Mouse (Mus musculus) liver, embryonic 14.5 days (tissue): ENCODE data around the gene Praf2. TPM values are rescaled to one million over a fixed set of nuclear protein-coding genes. Genes with fewer than 3 reads are reported as not detected.
A peak's percentile ranks its signal among the peaks of the same experiment; 100 is the strongest.
"Not testable (repeated sequence)": the region's sequence is repeated elsewhere in the genome, so short reads cannot be mapped to it uniquely, and the experiment has no call there.

Experiments used
- ATAC-seq: fragments of 200-750 bp; cut with Nextera tagmentation; 2 replicates; pipeline ENCODE4 v1.8.0; 2017; ENCODE audit warnings: moderate number of reproducible peaks, mild to moderate bottlenecking, moderate library complexity; ENCODE audit not compliant: insufficient read depth
- DNase-seq, 3 experiments: peaks; one replicate each; pipeline ENCODE4 v3.0.0-alpha.2; 2012 to 2013; ENCODE audit warnings: low read depth in 3 of 3, low spot score in 3 of 3
- H3K27ac ChIP-seq: fragments of 300-500 bp; sonication (generic); 2 replicates; pipeline ENCODE4 v1.5.1; 2014; ENCODE audit warnings: moderate library complexity, mild to moderate bottlenecking, control low read depth, inconsistent platforms
- H3K27me3 ChIP-seq: fragments of 300-500 bp; sonication (generic); 2 replicates; pipeline ENCODE4 v1.6.1; 2014; ENCODE audit warnings: mild to moderate bottlenecking, low read length, moderate library complexity; ENCODE audit not compliant: control insufficient read depth, insufficient read depth
- H3K36me3 ChIP-seq: fragments of 300-500 bp; sonication (generic); replicated peaks from 2 replicates; pipeline ENCODE4 v1.6.1; 2014; ENCODE audit warnings: low read depth; ENCODE audit not compliant: control insufficient read depth, insufficient read depth
- H3K4me1 ChIP-seq, 2 experiments: fragments of 200-500 bp in 1 of 2; fragments of 300-500 bp in 1 of 2; sonication (generic) in 1 of 2; replicated peaks; 2 replicates each; pipeline ENCODE4 v1.6.1; 2012 to 2014; ENCODE audit warnings: antibody characterized with exemption in 1 of 2, inconsistent platforms in 1 of 2, low read length in 1 of 2; ENCODE audit not compliant: control insufficient read depth in 2 of 2, insufficient read depth in 2 of 2
- H3K4me2 ChIP-seq: fragments of 300-500 bp; sonication (generic); 2 replicates; pipeline ENCODE4 v1.6.1; 2014; ENCODE audit warnings: low read depth, mild to moderate bottlenecking, control low read depth, moderate library complexity
- H3K4me3 ChIP-seq, 2 experiments: fragments of 200-500 bp in 1 of 2; fragments of 300-500 bp in 1 of 2; sonication (generic) in 1 of 2; 2 replicates each; pipeline ENCODE4 v1.5.1; 2012 to 2014; ENCODE audit warnings: low read depth in 2 of 2, low read length in 2 of 2, mild to moderate bottlenecking in 2 of 2, control low read depth in 1 of 2, inconsistent platforms in 1 of 2, moderate library complexity in 1 of 2; ENCODE audit not compliant: insufficient read depth in 1 of 2
- H3K9ac ChIP-seq: fragments of 300-500 bp; sonication (generic); replicated peaks from 2 replicates; pipeline ENCODE4 v1.6.1; 2014; ENCODE audit warnings: mild to moderate bottlenecking, control low read depth, moderate library complexity
- H3K9me3 ChIP-seq: fragments of 300-500 bp; sonication (generic); 2 replicates; pipeline ENCODE4 v1.6.1; 2016; ENCODE audit warnings: low read length, mixed read lengths; ENCODE audit not compliant: control insufficient read depth
- CTCF ChIP-seq: IDR thresholded peaks from 2 replicates; pipeline ENCODE4 v1.5.1; 2016; ENCODE audit warnings: antibody characterized with exemption, low read depth, control low read depth
- EP300 ChIP-seq: IDR thresholded peaks from 2 replicates; pipeline ENCODE4 v1.6.1; 2016; ENCODE audit warnings: antibody characterized with exemption, low read depth
- WGBS: fragments of 180-500 bp; shearing (Covaris S2); extraction: QIAGEN DNeasy Blood & Tissue Kit; methylation state at CpG from one replicate; pipeline ENCODE4 v1.1.7; 2014; ENCODE audit not compliant: insufficient replicate concordance; 5-methylcytosine and 5-hydroxymethylcytosine counted together
- polyA plus RNA-seq, 2 experiments: library from polyadenylated mRNA; depleted of rRNA in 1 of 2; stranded (reverse) in 1 of 2; unstranded in 1 of 2; fragments of >200 nt; fragmentation: Nextera tagmentation in 1 of 2; extraction: Ambion mirVana in 1 of 2; gene quantifications; 2 replicates each; pipeline versions ENCODE4 v1.2.1 to v1.2.3; 2012 to 2014

The Praf2 gene
- polyA plus RNA-seq, 2 experiments = 4.0 to 4.3 TPM

DNA sequence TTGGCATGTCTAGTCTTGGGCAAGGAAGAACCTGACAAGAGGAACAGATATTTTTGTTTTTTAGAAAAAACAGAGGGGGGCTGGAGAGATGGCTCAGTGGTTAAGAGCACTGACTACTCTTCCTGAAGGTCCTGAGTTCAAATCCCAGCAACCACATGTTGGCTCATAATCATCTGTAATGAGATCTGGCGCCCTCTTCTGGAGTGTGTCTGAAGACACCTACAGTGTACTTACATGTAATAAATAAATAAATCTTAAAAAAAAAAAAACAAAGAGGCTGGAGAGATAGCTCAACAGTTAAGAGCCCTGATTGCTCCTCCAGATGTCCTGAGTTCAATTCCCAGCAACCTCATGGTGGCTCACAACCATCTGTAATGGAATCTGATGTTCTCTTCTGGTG, 12.2 kb upstream of the Praf2 start:
- not testable (repeated sequence) for H3K4me1 ChIP-seq, H3K4me2 ChIP-seq
- WGBS = 5% methylated on average over 1 of the region's 1 CpGs

DNA sequence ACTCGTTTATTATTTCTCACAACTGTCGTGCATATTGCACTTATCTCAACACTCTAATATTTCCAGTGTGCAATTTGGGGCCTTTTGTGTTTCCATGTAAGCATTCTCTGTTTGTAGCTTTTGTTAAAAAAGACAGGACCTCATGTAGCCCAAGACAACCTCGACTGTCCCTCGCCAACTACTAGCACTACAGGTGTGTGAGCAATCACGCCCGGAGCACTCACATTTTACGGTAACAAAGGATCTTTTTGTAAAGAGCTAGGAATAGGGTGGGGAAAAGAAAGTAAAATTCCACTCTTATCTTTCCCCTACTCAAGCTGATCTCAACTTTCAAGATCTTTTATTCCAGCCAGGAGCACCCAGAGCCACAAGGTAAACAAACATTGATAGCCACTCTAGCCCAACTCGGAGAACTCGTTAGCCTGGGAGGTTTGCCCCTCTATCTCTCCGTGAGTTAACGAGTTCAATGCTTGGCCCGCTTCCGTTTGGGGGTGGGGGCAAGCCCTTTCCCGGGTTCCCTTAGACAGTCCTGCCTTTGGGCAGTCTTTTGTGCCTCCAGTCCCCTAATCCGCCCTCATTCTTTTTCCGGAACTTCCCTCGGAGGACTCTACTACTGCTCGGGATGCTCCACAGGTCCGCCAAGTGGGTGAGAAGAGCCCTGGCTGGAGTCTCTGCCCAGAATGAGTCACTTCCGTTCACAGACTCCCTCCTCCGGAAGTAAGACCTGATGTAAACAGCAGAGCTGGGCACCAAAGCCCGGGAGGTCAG, 6.5 kb upstream of the Praf2 start, which contains the start of gene Gm45208:
Gene Gm45208 (plus strand): TSS at position 732 of the 768 bp plus-strand sequence.
- no peak for TF ChIP-seq CTCF
- TF ChIP-seq EP300 = no peak
- 12% methylated on average over 22 of the region's 22 CpGs for WGBS
- no peaks in the 10 kb centered on the region for H3K9me3 ChIP-seq
- ATAC-seq (peak; percentile 91), DNase-seq (peak; percentile 64 to 72 (median 65))
- H3K4me2 ChIP-seq = peak within 1 kb of the TSS; percentile 73
- peak within 1 kb of the TSS; percentile 76 for H3K9ac ChIP-seq
- H3K4me3 ChIP-seq = peak within 1 kb of the TSS; percentile 65 to 98
- peaks cover 0 to 6% of the 10 kb centered on the region in 2 experiments; a peak in 1 of 4 replicates for H3K4me1 ChIP-seq
- peak within 1 kb of the TSS; percentile 74 for H3K27ac ChIP-seq
- no peaks in the 10 kb centered on the region for H3K27me3 ChIP-seq
- no peaks in the 10 kb centered on the region for H3K36me3 ChIP-seq

More for the DNA sequence above, 12.2 kb upstream of the Praf2 start:
- H3K27ac ChIP-seq, DNase-seq, ATAC-seq, H3K9ac ChIP-seq, H3K27me3 ChIP-seq, H3K4me3 ChIP-seq, H3K9me3 ChIP-seq, H3K36me3 ChIP-seq: not testable (repeated sequence)

DNA sequence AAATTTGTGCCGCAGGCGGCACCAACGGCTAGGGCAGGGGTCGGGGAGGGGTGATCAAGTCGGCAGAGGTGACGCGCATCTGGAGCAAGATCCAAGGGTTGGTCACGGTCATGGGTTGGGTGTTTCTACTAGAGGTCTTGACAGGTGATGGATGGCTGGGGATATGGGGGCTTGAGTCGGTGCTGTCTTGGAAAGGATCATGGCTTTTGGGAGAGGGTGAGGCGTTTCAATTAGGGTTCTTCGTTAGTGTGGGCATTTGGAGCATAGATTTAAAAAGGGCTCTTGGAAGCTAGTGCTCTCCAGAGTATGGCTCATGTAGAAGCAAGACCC, 6.0 kb upstream of the Praf2 start:
- no peak for TF ChIP-seq CTCF
- no peak for TF ChIP-seq EP300
- Histone ChIP-seq H3K27ac (peak overlapping the region; percentile 74), H3K9me3 (no peaks in the 10 kb centered on the region), H3K36me3 (no peaks in the 10 kb centered on the region), H3K4me3 (peak overlapping the region; percentile 65 to 98), H3K9ac (peak overlapping the region; percentile 76), H3K27me3 (no peaks in the 10 kb centered on the region), H3K4me1 (peaks cover 0 to 6% of the 10 kb centered on the region in 2 experiments; a peak in 1 of 4 replicates), H3K4me2 (peak overlapping the region; percentile 73)
- DNase-seq = no peak
- peak; percentile 33; the same call in 1 of the 2 replicates for ATAC-seq
- 10% methylated on average over 11 of the region's 11 CpGs for WGBS

DNA sequence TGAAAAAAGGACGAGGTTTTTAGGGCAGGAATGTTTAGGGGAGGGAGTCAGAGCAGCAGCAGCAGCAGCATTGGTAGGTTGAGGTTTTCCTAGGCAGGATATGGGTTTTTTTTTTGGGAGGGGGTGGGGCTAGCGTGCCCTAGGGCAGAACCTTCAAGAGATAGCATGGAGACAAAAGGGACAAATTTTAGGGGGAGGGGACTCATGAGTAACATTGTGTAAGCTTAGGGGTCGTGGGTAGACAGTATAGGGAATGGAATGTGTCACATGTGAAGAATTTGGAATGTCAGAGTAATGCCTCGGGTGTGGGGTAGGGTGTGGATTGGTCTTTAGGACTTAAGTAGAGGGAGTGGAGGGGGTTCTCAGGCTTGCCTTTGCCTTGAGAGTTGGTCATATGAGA, 5.5 kb upstream of the Praf2 start:
- 13% methylated on average over 4 of the region's 4 CpGs for WGBS

DNA sequence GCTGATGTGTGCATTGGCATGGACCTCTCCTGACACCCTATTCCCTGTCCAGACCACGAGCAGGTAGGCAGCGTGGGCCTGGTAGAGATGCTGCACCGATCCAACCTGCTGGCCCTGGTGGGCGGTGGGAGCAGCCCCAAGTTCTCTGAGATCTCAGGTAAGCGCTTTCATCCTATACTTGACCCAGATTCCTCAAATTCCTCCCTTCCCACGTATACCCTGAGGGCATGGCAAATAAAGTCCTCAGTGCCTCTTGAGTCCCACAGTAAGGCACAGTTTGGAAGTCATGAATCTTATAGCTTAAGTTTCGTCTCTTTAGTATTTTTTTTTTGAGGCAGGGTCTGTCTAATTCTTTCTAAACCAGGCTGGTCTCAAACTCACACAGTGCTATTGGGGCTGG, 4.1 kb upstream of the Praf2 start:
- WGBS = 76% methylated on average over 7 of the region's 7 CpGs
- Histone ChIP-seq H3K4me2 (no peak overlapping the region), H3K9ac (no peak overlapping the region), H3K9me3 (no peaks in the 10 kb centered on the region), H3K27me3 (no peaks in the 10 kb centered on the region), H3K27ac (no peak overlapping the region), H3K4me1 (peaks cover 0 to 8% of the 10 kb centered on the region in 2 experiments; a peak in 1 of 4 replicates), H3K4me3 (no peak overlapping the region), H3K36me3 (no peaks in the 10 kb centered on the region)
- DNase-seq (no peak), ATAC-seq (no peak)
- TF ChIP-seq CTCF = no peak
- no peak for TF ChIP-seq EP300

More for the DNA sequence above, 5.5 kb upstream of the Praf2 start:
- no peak for TF ChIP-seq EP300
- no peak for TF ChIP-seq CTCF
- H3K4me2 ChIP-seq = peak overlapping the region; percentile 73
- DNase-seq (no peak), ATAC-seq (no peak)
- H3K27ac ChIP-seq = peak overlapping the region; percentile 74; the same call in 1 of the 2 replicates
- peak overlapping the region; percentile 65 to 98 for H3K4me3 ChIP-seq
- H3K4me1 ChIP-seq = peaks cover 0 to 6% of the 10 kb centered on the region in 2 experiments; a peak in 1 of 4 replicates
- no peaks in the 10 kb centered on the region for H3K27me3 ChIP-seq
- H3K9me3 ChIP-seq = no peaks in the 10 kb centered on the region
- H3K36me3 ChIP-seq = no peaks in the 10 kb centered on the region
- H3K9ac ChIP-seq = peak overlapping the region; percentile 76
